Mouse (Mus musculus): ENCODE data around the gene Slc26a10. TPM values are rescaled to one million over a fixed set of nuclear protein-coding genes. Genes with fewer than 3 reads are reported as not detected.
A peak's percentile ranks its signal among the peaks of the same experiment; 100 is the strongest.

The Slc26a10 gene
- polyA plus RNA-seq, 1 experiment from 2014 or later = 0.80 TPM

DNA sequence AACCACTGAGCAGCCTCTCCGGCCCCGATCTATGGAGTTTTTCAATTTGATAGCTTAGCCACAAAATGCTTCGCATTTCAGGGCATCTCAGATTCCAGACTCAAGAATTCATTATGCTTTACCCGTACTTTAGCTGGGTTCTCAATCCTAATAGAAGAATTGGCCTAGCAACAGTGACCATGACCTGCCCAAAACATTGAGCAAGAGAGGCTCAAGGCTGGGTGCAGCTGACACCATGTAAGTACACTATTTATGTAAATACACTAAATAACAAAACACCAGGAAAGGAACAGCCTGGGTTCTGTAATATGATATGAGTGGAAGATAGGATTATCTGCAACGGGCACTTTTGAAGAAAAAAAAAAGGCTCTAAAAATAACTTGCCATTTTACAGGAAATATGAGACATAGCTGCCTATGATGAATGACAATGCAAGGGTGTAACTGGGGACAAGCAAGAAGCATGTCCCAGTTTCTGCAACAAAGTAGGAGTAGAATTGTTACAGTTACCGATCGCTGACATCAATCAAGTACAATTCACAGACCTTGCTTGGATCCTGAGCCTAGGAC is 52.6 kb downstream of the Slc26a10 start:
- H3K4me1 ChIP-seq (ENCODE audit: control insufficient read depth, insufficient read depth, low read length) = peaks cover 5% of the 10 kb centered on the region; the same call in 1 of the 2 replicates
- no peak overlapping the region for H3K4me3 ChIP-seq (ENCODE audit: low read depth, low read length)
- H3K4me2 ChIP-seq (ENCODE audit: low read depth, low read length) = no peak overlapping the region
- H3K27me3 ChIP-seq (ENCODE audit: control insufficient read depth, insufficient read depth, low read length) = no peaks in the 10 kb centered on the region
- H3K9me3 ChIP-seq (ENCODE audit: control insufficient read depth, low read length) = no peaks in the 10 kb centered on the region
- no peak for ATAC-seq (ENCODE audit: low read depth)
- WGBS = 89% methylated on average over 7 of the region's 7 CpGs
- H3K9ac ChIP-seq (replicated peaks; ENCODE audit: low read depth, low read length) = no peak overlapping the region
- H3K36me3 ChIP-seq (ENCODE audit: control insufficient read depth, insufficient read depth, low read length) = no peaks in the 10 kb centered on the region
- no peak overlapping the region for H3K27ac ChIP-seq (ENCODE audit: low read depth, low read length)

- Histone ChIP-seq H3K27ac (ENCODE audit: low read depth, low read length) (no peak overlapping the region), H3K4me1 (ENCODE audit: control insufficient read depth, insufficient read depth, low read length) (peaks cover 7% of the 10 kb centered on the region; the same call in 1 of the 2 replicates), H3K4me2 (ENCODE audit: low read depth, low read length) (no peak overlapping the region), H3K9me3 (ENCODE audit: control insufficient read depth, low read length) (no peaks in the 10 kb centered on the region), H3K27me3 (ENCODE audit: control insufficient read depth, insufficient read depth, low read length) (no peaks in the 10 kb centered on the region), H3K36me3 (ENCODE audit: control insufficient read depth, insufficient read depth, low read length) (no peaks in the 10 kb centered on the region), H3K9ac (replicated peaks; ENCODE audit: low read depth, low read length) (no peak overlapping the region), H3K4me3 (ENCODE audit: low read depth, low read length) (no peak overlapping the region)
- 89% methylated on average over 5 of the region's 5 CpGs for WGBS
- no peak for ATAC-seq (ENCODE audit: low read depth)
Measured at GRCm38 (mm10) chr10:127126579-127126978, 53.9 kb downstream of the Slc26a10 start.

GRCm38 (mm10) chr10:127125210-127126001 is 55.0 kb downstream of the Slc26a10 start:
- Histone ChIP-seq H3K4me2 (ENCODE audit: low read depth, low read length) (no peak overlapping the region), H3K9me3 (ENCODE audit: control insufficient read depth, low read length) (no peaks in the 10 kb centered on the region), H3K4me3 (ENCODE audit: low read depth, low read length) (no peak overlapping the region), H3K36me3 (ENCODE audit: control insufficient read depth, insufficient read depth, low read length) (no peaks in the 10 kb centered on the region), H3K27me3 (ENCODE audit: control insufficient read depth, insufficient read depth, low read length) (no peaks in the 10 kb centered on the region), H3K27ac (ENCODE audit: low read depth, low read length) (no peak overlapping the region), H3K9ac (replicated peaks; ENCODE audit: low read depth, low read length) (no peak overlapping the region), H3K4me1 (ENCODE audit: control insufficient read depth, insufficient read depth, low read length) (peaks cover 7% of the 10 kb centered on the region)
- WGBS = 80% methylated on average over 9 of the region's 9 CpGs
- ATAC-seq (ENCODE audit: low read depth) = no peak

- Histone ChIP-seq H3K4me2 (ENCODE audit: low read depth, low read length) (peak overlapping the region; percentile 61), H3K4me1 (ENCODE audit: control insufficient read depth, insufficient read depth, low read length) (peaks cover 15% of the 10 kb centered on the region), H3K9me3 (ENCODE audit: control insufficient read depth, low read length) (no peaks in the 10 kb centered on the region), H3K27me3 (ENCODE audit: control insufficient read depth, insufficient read depth, low read length) (no peaks in the 10 kb centered on the region), H3K4me3 (ENCODE audit: low read depth, low read length) (peak overlapping the region; percentile 18), H3K9ac (replicated peaks; ENCODE audit: low read depth, low read length) (peak overlapping the region; percentile 42), H3K36me3 (ENCODE audit: control insufficient read depth, insufficient read depth, low read length) (peaks cover 2% of the 10 kb centered on the region), H3K27ac (ENCODE audit: low read depth, low read length) (peak overlapping the region; percentile 94)
- peak; percentile 18 for ATAC-seq (ENCODE audit: low read depth)
- WGBS = 1% methylated on average over 4 of the region's 4 CpGs
Measured at GRCm38 (mm10) chr10:127123436-127123805, 57.0 kb downstream of the Slc26a10 start.

DNA sequence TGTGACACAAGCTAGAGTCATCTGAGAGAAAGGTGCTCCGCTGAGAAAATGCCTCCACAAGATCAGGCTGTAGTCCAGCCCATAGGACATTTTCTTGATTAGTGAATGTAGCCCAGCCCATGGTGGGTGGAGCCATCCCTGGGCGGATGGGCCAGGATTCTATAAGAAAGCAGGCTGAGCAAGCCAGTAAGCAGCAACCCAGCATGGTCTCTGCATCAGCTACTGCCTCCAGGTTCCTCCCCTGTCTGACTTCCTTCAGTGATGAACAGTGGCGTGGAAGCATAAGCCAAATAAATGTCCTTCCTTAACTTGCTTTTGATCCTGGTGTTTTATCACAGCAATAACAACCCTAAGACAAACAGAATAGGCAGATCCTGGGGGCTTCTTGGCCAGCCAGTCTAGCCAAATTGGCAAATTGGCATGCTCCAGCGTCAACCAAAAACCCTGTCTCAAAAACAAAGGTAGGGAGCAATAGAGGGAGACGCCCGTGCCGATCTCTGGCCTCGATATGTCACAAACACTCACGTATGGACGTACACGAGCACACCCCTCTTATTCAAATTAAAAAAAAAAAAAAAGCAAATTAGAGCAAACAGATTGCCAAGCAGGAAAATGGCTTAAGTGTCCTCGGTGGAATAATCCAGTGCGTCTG is 57.5 kb downstream of the Slc26a10 start:
- H3K27ac ChIP-seq (ENCODE audit: low read depth, low read length) = peak overlapping the region; percentile 94
- H3K4me2 ChIP-seq (ENCODE audit: low read depth, low read length) = peak overlapping the region; percentile 61
- H3K9me3 ChIP-seq (ENCODE audit: control insufficient read depth, low read length) = no peaks in the 10 kb centered on the region
- peak; percentile 23; the same call in 1 of the 2 replicates for ATAC-seq (ENCODE audit: low read depth)
- H3K4me3 ChIP-seq (ENCODE audit: low read depth, low read length) = peak overlapping the region; percentile 18
- H3K4me1 ChIP-seq (ENCODE audit: control insufficient read depth, insufficient read depth, low read length) = peaks cover 15% of the 10 kb centered on the region
- H3K9ac ChIP-seq (replicated peaks; ENCODE audit: low read depth, low read length) = peak overlapping the region; percentile 42
- WGBS = 7% methylated on average over 13 of the region's 13 CpGs
- peaks cover 2% of the 10 kb centered on the region for H3K36me3 ChIP-seq (ENCODE audit: control insufficient read depth, insufficient read depth, low read length)
- no peaks in the 10 kb centered on the region for H3K27me3 ChIP-seq (ENCODE audit: control insufficient read depth, insufficient read depth, low read length)

- H3K9me3 ChIP-seq (ENCODE audit: control insufficient read depth, low read length) = no peaks in the 10 kb centered on the region
- 73% methylated on average over 3 of the region's 3 CpGs for WGBS
- peak overlapping the region; percentile 61 for H3K4me2 ChIP-seq (ENCODE audit: low read depth, low read length)
- H3K4me3 ChIP-seq (ENCODE audit: low read depth, low read length) = peak overlapping the region; percentile 84
- peaks cover 15% of the 10 kb centered on the region for H3K4me1 ChIP-seq (ENCODE audit: control insufficient read depth, insufficient read depth, low read length)
- no peak for ATAC-seq (ENCODE audit: low read depth)
- H3K27me3 ChIP-seq (ENCODE audit: control insufficient read depth, insufficient read depth, low read length) = no peaks in the 10 kb centered on the region
- H3K27ac ChIP-seq (ENCODE audit: low read depth, low read length) = peak overlapping the region; percentile 94; the same call in 1 of the 2 replicates
- H3K9ac ChIP-seq (replicated peaks; ENCODE audit: low read depth, low read length) = peak overlapping the region; percentile 47
- peaks cover 10% of the 10 kb centered on the region for H3K36me3 ChIP-seq (ENCODE audit: control insufficient read depth, insufficient read depth, low read length)
Measured at GRCm38 (mm10) chr10:127122018-127122417, 58.4 kb downstream of the Slc26a10 start.

Other genes starting within 250 kb of the Slc26a10 start
- gene Ctdsp2, start 201.9 kb downstream of the Slc26a10 start, polyA plus RNA-seq (2014; fragmentation: Nextera tagmentation; extraction: Ambion mirVana) = 15.1 and 27.9 TPM in 2 replicates
- 0.15 and 27.1 TPM in 2 replicates for gene Avil, start 179.9 kb downstream of the Slc26a10 start, polyA plus RNA-seq (2014; fragmentation: Nextera tagmentation; extraction: Ambion mirVana)
- 60.1 and 64.6 TPM in 2 replicates for gene Tsfm, start 149.8 kb downstream of the Slc26a10 start, polyA plus RNA-seq (2014; fragmentation: Nextera tagmentation; extraction: Ambion mirVana)
- 24.1 and 24.6 TPM in 2 replicates for gene Mettl1, start 139.2 kb downstream of the Slc26a10 start, polyA plus RNA-seq (2014; fragmentation: Nextera tagmentation; extraction: Ambion mirVana)
- gene Eef1akmt3, start 139.1 kb downstream of the Slc26a10 start, polyA plus RNA-seq (2014; fragmentation: Nextera tagmentation; extraction: Ambion mirVana) = 0.15 and 0.21 TPM in 2 replicates
- 0.14 TPM in 1 of 2 replicates, not detected in the other for gene Cyp27b1, start 132.4 kb downstream of the Slc26a10 start, polyA plus RNA-seq (2014; fragmentation: Nextera tagmentation; extraction: Ambion mirVana)
- 9.7 and 13.2 TPM in 2 replicates for gene March9, start 120.5 kb downstream of the Slc26a10 start, polyA plus RNA-seq (2014; fragmentation: Nextera tagmentation; extraction: Ambion mirVana)
- gene Cdk4, start 117.1 kb downstream of the Slc26a10 start, polyA plus RNA-seq (2014; fragmentation: Nextera tagmentation; extraction: Ambion mirVana) = 657 and 756 TPM in 2 replicates
- 91.1 and 93.6 TPM in 2 replicates for gene Tspan31, start 110.4 kb downstream of the Slc26a10 start, polyA plus RNA-seq (2014; fragmentation: Nextera tagmentation; extraction: Ambion mirVana)
- gene Agap2, start 105.4 kb downstream of the Slc26a10 start, polyA plus RNA-seq (2014; fragmentation: Nextera tagmentation; extraction: Ambion mirVana) = 4.7 and 10.6 TPM in 2 replicates
- gene Os9, start 59.5 kb downstream of the Slc26a10 start, polyA plus RNA-seq (2014; fragmentation: Nextera tagmentation; extraction: Ambion mirVana) = 65.7 and 92.8 TPM in 2 replicates
- 79.3 and 93.4 TPM in 2 replicates for gene B4galnt1, start 15.4 kb downstream of the Slc26a10 start, polyA plus RNA-seq (2014; fragmentation: Nextera tagmentation; extraction: Ambion mirVana)
- gene Arhgef25, start 9.4 kb upstream of the Slc26a10 start, polyA plus RNA-seq (2014; fragmentation: Nextera tagmentation; extraction: Ambion mirVana) = 24.2 and 31.0 TPM in 2 replicates
- 224 and 231 TPM in 2 replicates for gene Dtx3, start 15.1 kb upstream of the Slc26a10 start, polyA plus RNA-seq (2014; fragmentation: Nextera tagmentation; extraction: Ambion mirVana)
- gene Pip4k2c, start 30.9 kb upstream of the Slc26a10 start, polyA plus RNA-seq (2014; fragmentation: Nextera tagmentation; extraction: Ambion mirVana) = 15.5 and 18.1 TPM in 2 replicates
- 117 and 147 TPM in 2 replicates for gene Kif5a, start 82.7 kb upstream of the Slc26a10 start, polyA plus RNA-seq (2014; fragmentation: Nextera tagmentation; extraction: Ambion mirVana)
- 298 and 305 TPM in 2 replicates for gene Dctn2, start 85.7 kb upstream of the Slc26a10 start, polyA plus RNA-seq (2014; fragmentation: Nextera tagmentation; extraction: Ambion mirVana)
- gene Mbd6, start 108.4 kb upstream of the Slc26a10 start, polyA plus RNA-seq (2014; fragmentation: Nextera tagmentation; extraction: Ambion mirVana) = 16.1 and 17.4 TPM in 2 replicates
- gene Mars, start 131.1 kb upstream of the Slc26a10 start, polyA plus RNA-seq (2014; fragmentation: Nextera tagmentation; extraction: Ambion mirVana) = 117 and 123 TPM in 2 replicates
- 0.42 and 1.1 TPM in 2 replicates for gene Arhgap9, start 141.3 kb upstream of the Slc26a10 start, polyA plus RNA-seq (2014; fragmentation: Nextera tagmentation; extraction: Ambion mirVana)
- gene Gli1, start 161.3 kb upstream of the Slc26a10 start, polyA plus RNA-seq (2014; fragmentation: Nextera tagmentation; extraction: Ambion mirVana) = 0.87 and 1.5 TPM in 2 replicates
- 0.05 and 0.09 TPM in 2 replicates for gene Inhbe, start 173.8 kb upstream of the Slc26a10 start, polyA plus RNA-seq (2014; fragmentation: Nextera tagmentation; extraction: Ambion mirVana)
- gene Inhbc, start 189.8 kb upstream of the Slc26a10 start, polyA plus RNA-seq (2014; fragmentation: Nextera tagmentation; extraction: Ambion mirVana) = not detected in 2 replicates
- 35.9 and 36.2 TPM in 2 replicates for gene R3hdm2, start 199.7 kb upstream of the Slc26a10 start, polyA plus RNA-seq (2014; fragmentation: Nextera tagmentation; extraction: Ambion mirVana)